Mouse (Mus musculus): ENCODE measurements at regions not wholly inside any gene's neighbourhood (a gene's known extent, or its start where the extent isn't known, plus 50 kb on each side); places are given as distances from the start of the nearest gene placed in this dataset.

GRCm38 (mm10) chr17:88910144-88910543, 118.4 kb upstream of the Lhcgr start:
- H3K9me3 ChIP-seq (replicated peaks; ENCODE audit: control insufficient read depth, low read length), result no peaks in the 10 kb centered on the region
- no peak for ATAC-seq (ENCODE audit: insufficient read depth, low read depth)
- H3K36me3 ChIP-seq (replicated peaks; ENCODE audit: control insufficient read depth, insufficient read depth, low read length), result no peaks in the 10 kb centered on the region
- no peak for TF ChIP-seq EP300 (IDR thresholded peaks at IDR 0.05; ENCODE audit: low read depth)
- no peak for TF ChIP-seq CTCF (IDR thresholded peaks at IDR 0.05; ENCODE audit: low read depth)
- H3K4me3 ChIP-seq (ENCODE audit: low read depth, low read length), result no peak overlapping the region
- no peaks in the 10 kb centered on the region for H3K4me1 ChIP-seq (ENCODE audit: control insufficient read depth, insufficient read depth)
- H3K27ac ChIP-seq (ENCODE audit: low read depth), result no peak overlapping the region
- no peaks in the 10 kb centered on the region for H3K27me3 ChIP-seq (ENCODE audit: control insufficient read depth, insufficient read depth, low read length)
- DNase-seq (ENCODE audit: low spot score), result no peak
- H3K9ac ChIP-seq (replicated peaks; ENCODE audit: low read depth, low read length), result no peak overlapping the region
- no peak overlapping the region for H3K4me2 ChIP-seq (ENCODE audit: low read depth, low read length)

GRCm38 (mm10) chr17:88901742-88902141, 110.0 kb upstream of the Lhcgr start:
- TF ChIP-seq CTCF (IDR thresholded peaks at IDR 0.05; ENCODE audit: low read depth), result no peak
- TF ChIP-seq EP300 (IDR thresholded peaks at IDR 0.05; ENCODE audit: low read depth), result no peak
- H3K4me1 ChIP-seq (ENCODE audit: control insufficient read depth, insufficient read depth), result no peaks in the 10 kb centered on the region
- no peak for DNase-seq (ENCODE audit: low spot score)
- H3K4me3 ChIP-seq (ENCODE audit: low read depth, low read length), result no peak overlapping the region
- no peak overlapping the region for H3K27ac ChIP-seq (ENCODE audit: low read depth)
- H3K27me3 ChIP-seq (ENCODE audit: control insufficient read depth, insufficient read depth, low read length), result no peaks in the 10 kb centered on the region
- no peak overlapping the region for H3K9ac ChIP-seq (replicated peaks; ENCODE audit: low read depth, low read length)
- 72% methylated on average over 1 of the region's 1 CpGs for WGBS
- H3K4me2 ChIP-seq (ENCODE audit: low read depth, low read length), result no peak overlapping the region
- ATAC-seq (ENCODE audit: insufficient read depth, low read depth), result no peak
- no peaks in the 10 kb centered on the region for H3K9me3 ChIP-seq (replicated peaks; ENCODE audit: control insufficient read depth, low read length)
- no peaks in the 10 kb centered on the region for H3K36me3 ChIP-seq (replicated peaks; ENCODE audit: control insufficient read depth, insufficient read depth, low read length)

GRCm38 (mm10) chr17:88900904-88901303, 109.1 kb upstream of the Lhcgr start:
- Histone ChIP-seq H3K27me3 (ENCODE audit: control insufficient read depth, insufficient read depth, low read length) (no peaks in the 10 kb centered on the region), H3K9ac (replicated peaks; ENCODE audit: low read depth, low read length) (no peak overlapping the region), H3K36me3 (replicated peaks; ENCODE audit: control insufficient read depth, insufficient read depth, low read length) (no peaks in the 10 kb centered on the region), H3K4me3 (ENCODE audit: low read depth, low read length) (no peak overlapping the region), H3K27ac (ENCODE audit: low read depth) (no peak overlapping the region), H3K9me3 (replicated peaks; ENCODE audit: control insufficient read depth, low read length) (no peaks in the 10 kb centered on the region), H3K4me1 (ENCODE audit: control insufficient read depth, insufficient read depth) (no peaks in the 10 kb centered on the region), H3K4me2 (ENCODE audit: low read depth, low read length) (no peak overlapping the region)
- ATAC-seq (ENCODE audit: insufficient read depth, low read depth), result no peak
- DNase-seq (ENCODE audit: low spot score), result no peak
- WGBS, result 77% methylated on average over 2 of the region's 2 CpGs
- TF ChIP-seq CTCF (IDR thresholded peaks at IDR 0.05; ENCODE audit: low read depth), result no peak

DNA sequence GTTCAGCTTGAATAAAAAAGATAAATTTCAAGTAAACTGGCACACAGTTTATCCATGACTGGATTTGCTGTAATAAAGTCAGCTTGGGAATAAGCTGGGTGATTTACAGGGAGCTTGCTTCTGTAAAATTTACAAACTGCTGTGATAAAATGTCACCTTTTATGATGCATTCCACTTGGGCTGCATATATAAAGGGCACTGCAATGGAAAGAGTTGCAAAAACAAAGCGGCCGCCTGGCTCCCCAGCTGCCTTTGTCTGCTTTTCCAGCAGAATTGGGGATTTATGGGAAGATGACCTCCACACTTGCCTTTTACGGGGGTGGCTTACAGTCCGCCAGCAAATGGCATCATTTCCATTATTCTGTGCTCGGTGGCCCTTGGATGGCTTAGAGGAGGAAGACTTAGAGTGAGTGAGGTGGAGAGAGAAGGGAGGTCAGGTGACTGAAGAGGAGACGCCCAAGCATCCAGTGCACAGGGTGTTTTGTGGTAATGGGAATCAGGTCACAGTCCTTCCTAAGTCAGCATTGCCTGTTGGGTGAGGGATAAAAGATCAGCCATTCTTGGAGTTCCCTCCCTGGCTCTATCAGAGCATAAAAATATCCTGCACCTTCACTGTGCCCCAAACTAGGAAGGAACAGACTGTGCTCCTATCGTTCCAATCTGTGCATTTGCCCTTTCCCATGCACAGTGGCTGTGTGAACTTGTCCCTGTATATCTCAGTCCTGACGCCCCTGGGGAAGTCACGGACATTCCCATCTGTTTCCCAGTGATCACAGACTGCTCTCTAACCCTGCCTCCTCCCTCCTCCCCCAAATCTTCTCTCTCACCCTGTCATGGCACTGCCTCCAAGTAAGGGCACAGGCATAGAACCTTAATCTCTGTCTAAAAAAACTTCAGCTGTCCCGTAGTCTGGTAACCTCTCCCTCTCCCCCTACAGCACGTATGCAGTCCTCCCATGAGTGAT, 107.2 kb upstream of the Lhcgr start:
- no peak for TF ChIP-seq CTCF (IDR thresholded peaks at IDR 0.05; ENCODE audit: low read depth)
- no peak for TF ChIP-seq EP300 (IDR thresholded peaks at IDR 0.05; ENCODE audit: low read depth)
- H3K4me1 ChIP-seq (ENCODE audit: control insufficient read depth, insufficient read depth), result no peaks in the 10 kb centered on the region
- no peak for DNase-seq (ENCODE audit: low spot score)
- H3K4me3 ChIP-seq (ENCODE audit: low read depth, low read length), result no peak overlapping the region
- no peaks in the 10 kb centered on the region for H3K36me3 ChIP-seq (replicated peaks; ENCODE audit: control insufficient read depth, insufficient read depth, low read length)
- WGBS, result 55% methylated on average over 11 of the region's 11 CpGs
- H3K27me3 ChIP-seq (ENCODE audit: control insufficient read depth, insufficient read depth, low read length), result no peaks in the 10 kb centered on the region
- H3K27ac ChIP-seq (ENCODE audit: low read depth), result no peak overlapping the region
- H3K9me3 ChIP-seq (replicated peaks; ENCODE audit: control insufficient read depth, low read length), result no peaks in the 10 kb centered on the region
- no peak for ATAC-seq (ENCODE audit: insufficient read depth, low read depth)
- no peak overlapping the region for H3K4me2 ChIP-seq (ENCODE audit: low read depth, low read length)
- H3K9ac ChIP-seq (replicated peaks; ENCODE audit: low read depth, low read length), result no peak overlapping the region

GRCm38 (mm10) chr17:88893451-88893850, 101.7 kb upstream of the Lhcgr start:
- Histone ChIP-seq H3K27me3 (ENCODE audit: control insufficient read depth, insufficient read depth, low read length) (no peaks in the 10 kb centered on the region), H3K4me3 (ENCODE audit: low read depth, low read length) (no peak overlapping the region), H3K27ac (ENCODE audit: low read depth) (no peak overlapping the region), H3K4me1 (ENCODE audit: control insufficient read depth, insufficient read depth) (no peaks in the 10 kb centered on the region), H3K9ac (replicated peaks; ENCODE audit: low read depth, low read length) (no peak overlapping the region), H3K9me3 (replicated peaks; ENCODE audit: control insufficient read depth, low read length) (no peaks in the 10 kb centered on the region), H3K4me2 (ENCODE audit: low read depth, low read length) (no peak overlapping the region), H3K36me3 (replicated peaks; ENCODE audit: control insufficient read depth, insufficient read depth, low read length) (no peaks in the 10 kb centered on the region)
- DNase-seq (ENCODE audit: low spot score) (no peak), ATAC-seq (ENCODE audit: insufficient read depth, low read depth) (no peak)
- TF ChIP-seq EP300 (IDR thresholded peaks at IDR 0.05; ENCODE audit: low read depth) (no peak), CTCF (IDR thresholded peaks at IDR 0.05; ENCODE audit: low read depth) (no peak)

DNA sequence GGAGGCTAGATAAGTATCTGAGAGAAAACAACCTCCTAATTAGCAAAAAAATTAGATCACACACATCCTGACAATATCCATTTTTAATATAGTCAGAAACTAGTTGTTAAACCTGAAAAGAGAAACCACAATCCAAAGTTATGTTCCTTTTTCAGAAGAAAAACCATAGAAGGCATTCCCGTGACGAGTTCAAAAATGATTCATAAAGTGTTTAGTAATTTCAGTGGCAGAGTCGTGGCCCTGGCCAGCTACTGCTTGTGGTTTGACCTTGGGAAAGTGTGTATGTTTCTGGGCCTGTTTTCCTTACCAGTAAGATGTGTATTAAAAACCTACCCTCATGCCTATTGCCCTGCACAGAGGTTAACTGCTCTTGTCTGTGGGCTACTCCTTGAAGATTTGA, 93.7 kb upstream of the Lhcgr start:
- TF ChIP-seq CTCF (IDR thresholded peaks at IDR 0.05; ENCODE audit: low read depth) (no peak), EP300 (IDR thresholded peaks at IDR 0.05; ENCODE audit: low read depth) (no peak)
- H3K9ac ChIP-seq (replicated peaks; ENCODE audit: low read depth, low read length), result no peak overlapping the region
- no peaks in the 10 kb centered on the region for H3K36me3 ChIP-seq (replicated peaks; ENCODE audit: control insufficient read depth, insufficient read depth, low read length)
- no peak for ATAC-seq (ENCODE audit: insufficient read depth, low read depth)
- H3K27me3 ChIP-seq (ENCODE audit: control insufficient read depth, insufficient read depth, low read length), result no peaks in the 10 kb centered on the region
- WGBS, result 71% methylated on average over 3 of the region's 3 CpGs
- H3K4me2 ChIP-seq (ENCODE audit: low read depth, low read length), result no peak overlapping the region
- no peaks in the 10 kb centered on the region for H3K4me1 ChIP-seq (ENCODE audit: control insufficient read depth, insufficient read depth)
- no peak for DNase-seq (ENCODE audit: low spot score)
- no peak overlapping the region for H3K4me3 ChIP-seq (ENCODE audit: low read depth, low read length)
- H3K9me3 ChIP-seq (replicated peaks; ENCODE audit: control insufficient read depth, low read length), result no peaks in the 10 kb centered on the region
- no peak overlapping the region for H3K27ac ChIP-seq (ENCODE audit: low read depth)

All from heart, postnatal 0 days (tissue).